Mouse (Mus musculus) adipocyte (in vitro differentiated cells): Measurements from ENCODE around the gene Arpc1b.
"Not testable (repeated sequence)": the region's sequence is repeated elsewhere in the genome, so short reads cannot be mapped to it uniquely, and the experiment has no call there.

Experiments
- DNase-seq: peaks from one replicate; pipeline ENCODE4 v3.0.0-alpha.2; 2016; ENCODE audit warnings: low spot score

The Arpc1b gene

DNA sequence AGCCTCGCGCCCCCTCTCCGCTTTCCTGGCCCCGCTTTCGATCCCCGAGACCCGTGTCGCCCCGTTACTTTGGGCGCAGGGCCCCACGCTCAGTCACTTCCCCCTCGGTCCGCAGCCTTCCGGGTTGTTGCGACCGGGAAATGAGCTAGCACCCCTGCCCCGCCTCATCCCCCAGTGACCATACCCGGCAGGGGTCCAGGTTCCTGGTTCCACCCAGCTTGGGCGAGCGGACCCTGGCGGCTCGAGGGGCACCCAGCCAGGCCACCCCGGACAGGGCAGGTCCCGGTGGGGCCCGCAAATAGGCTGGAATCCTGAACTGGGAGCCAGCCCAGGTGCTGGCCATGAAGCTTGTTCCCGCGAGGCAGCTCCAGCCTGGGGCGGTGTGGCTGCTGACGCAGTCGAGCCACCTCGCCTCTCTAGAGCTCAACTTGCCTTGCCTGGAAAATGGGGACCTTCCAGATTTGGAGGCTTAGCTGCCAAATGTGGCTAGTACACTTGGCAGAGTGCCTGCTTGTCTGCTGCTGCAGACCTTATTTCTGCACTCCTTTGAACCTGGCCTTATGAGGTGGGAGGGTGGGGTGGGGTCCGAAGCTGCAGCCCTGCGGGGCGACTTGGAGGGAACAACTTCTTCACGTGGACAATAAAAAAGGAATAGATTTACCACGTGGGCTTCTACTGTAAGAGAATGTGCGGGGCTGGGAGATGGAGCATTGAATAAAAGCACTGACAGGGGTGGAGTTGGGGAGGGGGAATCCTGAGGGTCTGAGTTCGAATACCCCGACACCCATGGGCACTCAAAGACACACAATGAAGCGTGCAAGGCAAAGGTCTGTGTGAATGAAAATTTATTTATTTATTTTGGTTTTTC lies 825 bp downstream of the Arpc1b start:
- peak; percentile 79 for DNase-seq

DNA sequence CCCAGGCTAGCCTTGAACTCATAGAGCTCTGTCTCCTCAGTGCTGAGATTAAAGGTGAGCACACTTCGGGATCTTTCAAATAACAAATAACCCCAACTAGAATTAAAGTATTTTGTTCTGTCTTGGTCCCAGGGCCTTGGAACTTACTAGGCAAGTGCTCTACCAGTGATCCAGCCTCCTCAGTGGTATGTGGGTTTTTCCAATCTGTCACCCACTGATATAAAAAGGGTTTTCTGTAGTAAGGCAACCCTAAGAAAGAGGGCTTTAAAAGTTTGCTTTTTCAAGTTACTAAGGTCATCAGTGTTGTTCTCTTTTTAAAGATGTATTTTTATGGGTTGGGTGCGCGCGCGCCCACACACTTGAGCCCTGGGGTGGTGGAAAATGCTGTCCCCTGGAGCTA lies 1.7 kb downstream of the Arpc1b start:
- DNase-seq: peak; percentile 33

DNA sequence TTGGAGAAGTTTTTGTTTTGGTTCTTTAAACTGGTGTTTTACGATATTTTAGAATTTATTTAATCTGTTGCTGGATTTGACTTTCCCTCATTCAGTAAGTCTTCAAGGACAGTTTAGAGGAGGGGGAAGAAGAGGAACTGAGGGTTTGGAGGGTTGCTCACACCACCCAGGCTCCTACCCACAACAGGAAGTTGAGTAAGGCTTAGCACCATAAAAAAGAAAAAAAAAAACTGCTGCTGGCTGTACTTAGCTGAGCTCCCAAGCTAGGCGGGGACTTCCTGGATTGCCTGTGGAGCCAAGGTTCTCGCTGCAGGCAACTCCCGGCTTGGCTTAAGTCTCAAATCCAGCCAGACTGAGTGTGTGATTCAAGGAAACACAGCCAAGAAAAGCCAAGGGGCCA lies 2.3 kb downstream of the Arpc1b start:
- DNase-seq: peak; percentile 96

DNA sequence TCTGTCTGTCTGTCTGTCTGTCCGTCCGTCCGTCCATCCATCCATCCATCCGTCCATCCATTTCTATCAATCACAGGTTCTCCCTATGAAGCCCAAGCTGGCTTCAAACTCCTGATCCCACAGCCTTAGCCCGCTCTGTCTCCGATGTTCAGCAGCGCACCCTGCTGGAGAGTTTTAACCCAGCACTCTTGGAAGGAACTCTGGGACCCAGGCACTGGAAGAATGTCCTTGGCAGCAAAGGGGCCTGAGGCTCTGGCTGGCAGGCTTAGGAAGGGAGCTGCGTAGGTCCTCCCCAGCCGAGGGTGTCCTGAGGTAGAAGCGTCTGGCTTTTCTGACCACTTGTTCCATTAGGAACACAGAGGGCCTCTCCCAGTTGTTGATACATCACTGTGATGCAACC lies 2.9 kb downstream of the Arpc1b start:
- peak; percentile 90 for DNase-seq

DNA sequence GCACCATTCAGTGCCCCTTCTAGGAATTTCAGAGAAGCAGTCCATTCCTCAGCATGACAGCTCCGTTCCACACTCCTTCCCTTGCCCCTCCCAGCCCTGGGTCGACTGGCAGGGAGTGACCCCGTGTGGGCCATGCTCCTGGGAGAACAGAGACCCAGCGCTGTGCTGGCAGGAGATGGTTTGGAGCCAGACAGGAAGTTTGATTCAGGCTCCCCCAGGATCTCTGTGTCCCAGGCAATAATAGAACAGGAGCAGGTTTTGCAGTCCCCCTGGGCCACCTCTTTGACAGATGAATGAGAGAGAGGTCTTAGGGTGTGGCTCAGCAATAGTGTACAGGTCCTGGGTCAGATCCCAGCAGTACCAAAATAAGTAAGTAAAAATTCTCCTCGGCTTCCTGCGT lies 4.0 kb downstream of the Arpc1b start:
- no peak for DNase-seq

DNA sequence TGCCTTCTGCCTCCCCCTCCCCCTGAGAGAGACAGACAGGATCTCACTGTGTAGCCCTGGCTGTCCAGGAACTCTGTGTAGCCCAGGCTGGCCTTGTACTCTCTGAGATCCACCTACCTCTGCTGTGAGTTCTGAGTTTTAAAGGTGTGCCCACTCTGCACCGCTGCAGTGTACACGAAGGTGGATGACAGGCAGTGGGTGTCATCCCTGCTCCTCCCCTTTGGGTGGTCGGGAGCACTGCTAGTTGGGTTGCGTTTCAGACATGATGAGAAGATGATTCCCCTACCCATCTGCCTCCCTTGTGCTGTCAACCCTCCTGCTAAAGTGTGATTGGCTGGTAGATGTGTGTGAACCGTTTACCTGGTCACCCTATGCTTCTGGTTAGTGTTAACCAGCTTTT lies 4.4 kb downstream of the Arpc1b start:
- no peak for DNase-seq

DNA sequence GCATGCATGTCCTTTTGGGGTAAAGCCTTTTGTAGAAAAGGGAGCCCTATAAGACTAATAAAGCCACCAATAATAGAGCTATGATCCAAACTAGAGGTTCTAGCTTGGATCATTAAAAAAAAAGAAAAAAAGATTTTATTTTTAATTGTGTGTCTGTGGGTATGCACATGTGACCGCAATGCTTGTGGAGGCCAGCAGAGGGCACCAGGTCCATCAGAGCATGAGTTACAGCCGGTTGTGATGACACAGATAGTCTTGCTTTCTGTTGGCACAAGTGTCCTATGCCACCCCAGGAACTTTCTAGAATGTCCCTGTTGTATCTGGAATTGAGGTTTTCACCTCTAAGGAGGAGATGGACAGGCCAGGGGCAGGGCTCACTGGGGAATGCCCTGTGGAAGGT lies 5.4 kb downstream of the Arpc1b start:
- peak; percentile 54 for DNase-seq

DNA sequence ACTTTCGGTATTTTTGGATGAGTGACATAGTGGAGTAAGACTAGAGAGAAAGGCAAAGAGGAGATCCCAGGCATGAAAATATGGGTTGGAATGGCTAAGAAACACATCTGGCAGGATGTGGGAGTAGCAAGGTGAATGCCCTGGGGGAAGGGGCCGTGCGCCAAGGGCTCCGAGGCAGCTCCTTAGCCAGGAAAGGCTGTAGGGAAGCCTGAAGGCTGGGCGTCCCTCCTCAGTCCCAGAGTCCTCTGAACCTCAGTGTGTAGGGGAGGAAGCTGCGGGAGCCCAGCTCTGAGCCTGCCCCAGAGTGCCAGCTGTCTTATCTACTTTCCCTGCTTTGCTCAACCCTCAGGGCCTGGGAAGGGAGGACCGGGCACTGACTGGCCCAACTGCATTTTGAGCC lies 6.9 kb downstream of the Arpc1b start:
- peak; percentile 52 for DNase-seq

DNA sequence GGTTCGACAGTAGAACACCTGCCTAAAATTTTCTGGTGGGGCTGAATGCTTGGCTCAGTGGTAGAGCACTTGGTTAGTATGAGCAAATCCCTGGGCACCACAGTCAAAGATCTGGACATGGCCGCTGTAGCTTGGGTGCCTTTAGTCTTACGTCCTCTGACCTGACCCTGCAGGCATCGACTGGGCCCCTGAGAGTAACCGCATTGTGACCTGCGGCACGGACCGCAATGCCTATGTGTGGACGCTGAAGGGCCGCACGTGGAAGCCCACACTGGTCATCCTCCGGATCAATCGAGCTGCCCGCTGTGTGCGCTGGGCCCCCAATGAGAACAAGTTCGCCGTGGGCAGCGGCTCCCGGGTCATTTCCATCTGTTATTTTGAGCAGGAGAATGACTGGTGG lies 9.4 kb downstream of the Arpc1b start:
- no peak for DNase-seq

DNA sequence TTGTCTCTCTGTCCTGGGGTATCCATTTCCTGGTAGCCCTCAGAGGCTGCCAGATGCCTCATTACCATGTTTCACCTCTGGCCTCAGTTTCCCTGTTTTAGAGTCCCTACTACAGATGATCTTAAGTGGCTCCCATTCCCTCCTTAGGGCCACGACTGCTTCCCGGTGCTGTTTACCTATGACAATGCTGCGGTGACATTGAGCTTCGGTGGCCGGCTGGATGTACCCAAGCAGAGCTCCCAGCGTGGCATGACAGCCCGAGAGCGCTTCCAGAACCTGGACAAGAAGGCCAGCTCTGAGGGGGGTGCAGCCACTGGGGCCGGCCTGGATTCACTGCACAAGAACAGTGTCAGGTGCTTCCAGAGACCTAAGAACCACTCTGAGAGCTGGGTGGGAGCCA lies 12.6 kb downstream of the Arpc1b start:
- DNase-seq: no peak

DNA sequence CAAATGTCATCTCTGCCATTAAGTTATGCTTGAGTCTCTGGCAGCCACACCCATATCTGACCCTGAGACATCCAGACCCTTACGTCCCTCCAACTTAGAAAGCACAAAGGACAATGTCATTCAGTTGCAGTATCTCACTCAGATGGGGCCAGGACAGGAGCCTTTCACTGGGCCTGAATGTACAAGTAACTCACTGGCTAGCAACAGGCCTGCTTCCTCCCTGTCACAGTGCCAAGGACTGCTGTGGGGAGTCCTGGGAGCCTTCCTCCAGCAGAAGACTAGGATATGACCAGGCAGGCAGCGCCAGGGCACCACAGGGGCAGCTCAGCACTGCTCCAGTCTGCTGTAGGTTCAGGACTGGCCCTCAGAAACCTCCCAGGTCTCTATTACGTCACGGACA lies 15.1 kb downstream of the Arpc1b start:
- DNase-seq: peak; percentile 61

DNA sequence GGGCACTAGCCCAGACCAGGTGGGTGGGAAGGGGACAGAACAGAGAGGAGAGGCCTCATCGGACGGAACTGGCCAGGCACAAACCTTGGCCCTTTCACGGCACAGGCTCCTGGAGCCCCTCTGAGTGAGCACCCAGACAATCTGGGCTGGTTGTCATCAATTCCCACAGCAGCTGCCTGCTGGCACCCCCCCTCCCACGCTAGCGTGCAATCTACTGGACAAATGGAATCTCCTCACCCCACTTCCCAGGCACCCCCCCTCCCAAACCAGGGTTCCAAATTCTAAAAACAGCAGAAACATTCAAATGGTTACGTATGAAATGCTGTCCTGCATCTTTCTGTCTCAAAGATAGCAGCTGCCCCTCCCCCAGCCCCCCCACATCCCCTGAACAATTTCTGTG lies 15.8 kb downstream of the Arpc1b start:
- not testable (repeated sequence) for DNase-seq

DNA sequence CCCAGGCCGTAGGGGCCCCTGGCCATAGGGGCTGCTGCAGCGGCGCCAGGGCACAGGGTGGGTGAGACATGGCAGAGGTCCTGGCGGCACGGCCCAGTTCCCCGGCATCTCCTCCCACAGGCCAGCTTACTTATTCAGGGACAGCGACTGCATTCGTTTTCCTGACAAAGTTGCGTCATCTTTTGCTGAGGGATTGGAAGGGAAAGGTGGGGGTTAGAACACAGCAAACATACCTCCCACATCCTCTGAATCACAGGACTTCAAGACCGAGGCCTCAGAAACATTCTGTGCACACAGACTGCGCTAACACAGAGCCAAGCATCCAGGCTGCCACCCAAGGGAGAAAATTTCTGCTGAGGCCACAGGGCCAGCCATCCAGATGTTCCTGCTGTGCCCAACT lies 16.2 kb downstream of the Arpc1b start:
- peak; percentile 49 for DNase-seq

DNA sequence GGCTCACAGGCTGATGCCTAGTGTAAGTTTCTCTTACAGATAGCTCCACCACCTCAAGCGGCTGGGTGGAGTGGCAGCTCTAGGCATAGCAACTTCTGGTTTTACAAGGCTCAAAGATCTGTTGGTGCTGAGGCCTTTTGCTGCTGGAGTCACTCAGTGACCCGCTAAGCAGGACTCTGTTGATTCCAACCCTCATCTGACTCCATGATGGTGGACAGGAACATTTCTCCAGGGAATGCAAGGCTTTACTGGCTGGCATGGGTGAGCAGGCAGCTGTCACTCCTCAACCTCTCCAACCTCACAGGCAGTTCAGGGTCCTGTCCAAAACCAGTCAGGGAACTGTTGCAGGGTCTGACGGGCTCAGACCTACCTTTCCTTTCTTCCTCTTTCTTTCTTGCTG lies 17.0 kb downstream of the Arpc1b start:
- no peak for DNase-seq

DNA sequence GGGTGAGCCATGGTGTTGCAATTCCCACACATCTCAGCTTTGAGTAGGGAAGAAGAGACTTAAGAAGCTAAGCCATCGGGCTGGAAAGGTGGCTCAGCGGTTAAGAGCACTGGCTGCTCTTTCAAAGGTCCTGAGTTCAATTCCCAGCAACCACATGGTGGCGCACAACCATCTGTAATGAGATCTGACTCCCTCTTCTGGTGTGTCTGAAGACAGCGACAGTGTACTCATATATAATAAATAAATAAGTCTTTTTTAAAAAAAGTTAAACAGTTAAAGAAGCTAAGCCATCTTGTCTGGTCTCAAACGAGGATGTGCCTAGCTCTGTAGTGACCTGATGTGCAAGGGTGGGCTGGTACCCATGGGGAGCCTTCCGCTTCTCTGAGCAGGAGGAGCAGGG lies 19.3 kb downstream of the Arpc1b start:
- not testable (repeated sequence) for DNase-seq

DNA sequence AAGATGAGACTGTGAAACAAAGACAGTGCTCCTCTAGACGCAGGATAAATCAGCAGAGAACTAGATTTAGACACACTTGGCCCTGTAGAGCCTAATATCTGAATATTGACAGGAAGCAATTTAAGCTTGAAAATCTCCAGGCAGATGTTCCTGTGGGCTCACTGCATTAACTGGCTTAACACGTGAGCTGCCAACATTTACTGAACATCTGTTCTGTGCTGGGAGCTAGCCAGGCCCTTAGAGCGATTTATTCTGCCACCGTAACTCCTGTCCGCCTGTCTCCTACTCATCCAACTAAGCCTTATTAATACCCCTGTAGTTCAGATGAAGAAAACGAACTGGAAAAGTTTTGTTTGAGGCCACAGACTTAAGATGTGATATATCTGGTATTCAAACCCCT lies 24.8 kb downstream of the Arpc1b start:
- DNase-seq: peak; percentile 69

DNA sequence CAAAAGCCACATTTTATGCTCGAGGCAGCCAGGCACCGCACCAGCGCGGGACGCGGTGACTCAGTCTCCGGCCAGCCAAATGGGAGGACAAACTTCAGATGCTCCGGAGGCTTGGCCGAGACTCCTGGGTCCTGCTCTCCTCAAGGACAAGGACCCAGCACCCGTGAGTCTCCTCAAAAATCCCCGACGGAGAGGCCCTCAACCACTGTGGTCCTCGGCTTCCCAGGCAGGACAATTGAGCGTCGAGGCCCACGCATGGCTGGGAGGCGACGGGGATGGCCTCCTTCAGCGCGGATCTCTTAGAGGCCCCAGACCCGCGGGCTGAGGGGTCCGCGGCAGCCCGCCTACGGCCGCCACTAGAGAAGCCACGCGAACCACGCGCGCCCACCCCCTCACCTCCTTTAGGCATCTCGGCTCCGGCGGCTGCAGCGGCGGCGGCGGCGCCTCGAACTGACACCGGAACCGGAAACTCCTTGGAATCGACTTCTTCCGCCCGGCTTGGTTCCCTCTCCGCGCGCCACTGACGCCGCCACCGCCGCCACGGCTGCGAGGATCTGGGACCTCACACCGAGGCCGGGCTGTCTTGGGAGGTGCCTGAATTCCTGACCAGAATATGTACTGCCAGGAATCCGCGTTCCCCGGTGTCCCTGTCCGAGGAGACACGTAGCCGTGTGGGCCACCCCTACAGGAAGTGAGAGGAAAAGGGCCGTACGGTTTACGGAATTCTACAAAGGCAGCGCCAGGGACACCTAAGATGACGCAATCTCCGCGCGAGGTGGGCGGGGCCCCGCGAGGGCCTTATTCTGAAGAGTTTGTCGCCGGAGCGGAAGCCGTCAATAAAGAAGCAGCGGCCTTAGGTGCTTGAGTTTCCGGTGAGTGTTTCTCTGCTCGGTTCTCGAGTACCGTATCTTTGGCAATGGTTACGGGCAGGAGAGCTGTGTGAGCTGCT lies 25.8 kb downstream of the Arpc1b start, which contains the start of the genes Pdap1 and Bud31:
Gene Pdap1 (minus strand): TSS at position 668 of the 949 bp plus-strand sequence.
Gene Bud31 (plus strand): TSS at position 792 of the 949 bp plus-strand sequence.
- DNase-seq: peak; percentile 95

DNA sequence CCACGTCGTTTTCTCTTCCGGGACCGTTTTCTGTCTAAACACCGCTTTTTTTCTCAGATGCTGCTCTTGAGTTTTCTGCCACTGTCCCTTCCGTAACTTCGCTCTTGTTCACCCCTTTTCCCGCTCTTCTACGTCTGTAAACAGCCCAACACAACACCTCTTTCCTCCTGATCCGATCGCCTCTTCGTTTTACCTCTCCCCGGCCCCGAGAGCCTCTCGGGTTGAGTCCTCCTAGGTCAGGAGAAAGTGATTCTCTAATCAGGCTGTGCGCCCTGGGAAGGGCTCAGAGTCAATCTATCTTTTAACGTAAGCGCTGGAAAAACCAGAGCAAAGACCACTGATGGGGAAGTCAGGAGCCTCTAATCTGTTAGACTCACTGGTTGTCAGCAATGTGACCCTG lies 26.6 kb downstream of the Arpc1b start:
- DNase-seq: no peak

DNA sequence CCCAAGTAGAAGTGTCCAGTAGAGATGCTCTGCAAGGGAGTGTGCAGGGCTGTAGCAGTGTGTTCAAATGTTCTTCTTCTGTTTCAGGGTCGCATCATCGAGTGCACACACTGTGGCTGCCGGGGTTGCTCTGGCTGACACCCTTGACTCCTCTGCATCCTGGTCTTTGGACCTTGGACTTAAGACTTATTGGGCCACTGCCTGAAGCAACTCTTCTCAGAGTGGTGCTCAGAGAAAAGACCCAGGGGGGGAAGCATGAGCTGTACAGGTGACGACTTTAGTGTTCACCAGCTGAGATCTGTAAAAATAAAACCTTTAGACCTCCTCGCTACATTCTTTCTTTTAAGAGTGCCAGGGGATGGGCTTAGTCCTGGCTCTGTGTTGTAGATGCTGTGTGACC lies 33.7 kb downstream of the Arpc1b start:
- DNase-seq: no peak

DNA sequence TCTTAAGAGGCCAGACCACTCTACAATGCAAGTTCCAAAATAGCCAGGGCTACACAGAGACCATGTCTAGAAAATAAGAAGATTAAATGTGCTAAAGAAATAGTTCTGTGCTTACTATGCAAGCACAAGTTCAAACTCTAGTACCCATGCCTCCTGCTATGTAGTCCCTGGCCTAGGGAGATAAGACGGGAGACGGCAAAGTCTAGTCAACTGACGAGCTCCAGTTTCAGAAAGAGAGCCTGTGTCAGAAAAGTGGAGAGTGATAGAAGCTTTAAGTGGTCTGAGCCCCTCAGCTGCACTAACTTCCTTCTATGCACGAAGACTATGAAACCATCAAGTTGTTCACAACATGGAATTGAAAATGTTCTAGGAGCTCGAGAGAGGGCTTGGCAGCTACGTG lies 35.3 kb downstream of the Arpc1b start:
- DNase-seq: no peak

DNA sequence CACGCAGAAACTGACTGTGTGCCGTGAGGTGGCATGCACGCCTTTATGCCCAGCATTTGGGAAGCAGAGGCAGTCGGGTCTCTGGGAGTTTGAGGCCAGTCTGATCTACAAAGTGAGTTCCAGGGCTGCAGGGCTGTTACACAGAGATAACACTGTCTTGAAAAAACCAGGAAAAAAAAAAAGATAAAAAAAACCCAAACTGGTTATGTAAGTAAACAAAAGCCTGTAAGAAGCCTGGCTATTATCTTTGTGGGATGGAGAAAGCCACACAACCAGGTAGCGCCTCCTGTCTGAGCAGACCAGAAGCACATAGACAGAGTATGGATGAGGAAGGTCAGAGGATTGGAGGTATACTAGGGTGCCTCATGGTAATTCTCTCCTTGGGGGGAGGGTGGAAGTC lies 38.7 kb downstream of the Arpc1b start:
- DNase-seq: no peak

DNA sequence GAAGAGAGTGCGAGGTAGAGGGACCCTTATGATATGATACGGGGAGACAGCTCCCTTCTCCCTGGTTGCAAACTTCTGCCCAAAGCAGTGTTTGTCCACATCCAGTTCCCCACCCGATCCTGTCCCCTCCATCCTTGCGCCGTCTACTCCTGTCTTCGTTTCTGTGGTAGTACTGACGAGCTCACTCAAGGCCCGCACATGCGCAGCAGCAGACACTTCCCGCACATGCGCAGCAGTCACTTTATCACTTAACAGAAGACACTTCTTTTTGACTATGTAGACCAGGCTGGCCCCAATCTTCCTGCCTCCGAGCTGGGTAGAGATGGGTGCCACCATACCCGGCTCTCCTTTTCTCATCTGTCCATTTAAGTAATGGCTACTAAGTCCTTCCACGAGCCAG lies 47.3 kb downstream of the Arpc1b start:
- no peak for DNase-seq

DNA sequence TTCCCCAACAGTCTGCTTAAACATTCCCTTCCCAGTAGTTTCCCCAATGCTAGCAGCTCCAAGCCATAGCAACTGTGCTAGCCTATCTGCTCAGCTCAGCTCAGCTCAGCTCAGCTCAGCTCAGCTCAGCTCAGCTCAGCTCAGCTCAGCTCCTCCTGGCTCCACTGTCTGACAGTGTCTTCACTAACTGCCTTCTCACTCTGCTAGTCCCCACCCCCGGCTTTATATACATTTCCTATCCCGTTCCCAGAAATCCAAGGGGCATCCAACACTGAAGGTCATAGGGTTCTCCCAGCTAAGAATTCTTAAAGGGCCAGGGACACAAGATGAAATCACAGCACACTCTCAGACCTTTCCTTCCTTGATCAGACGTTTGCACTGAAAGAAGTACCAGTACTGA lies 50.7 kb downstream of the Arpc1b start:
- no peak for DNase-seq
